In the genomic region with DNA sequence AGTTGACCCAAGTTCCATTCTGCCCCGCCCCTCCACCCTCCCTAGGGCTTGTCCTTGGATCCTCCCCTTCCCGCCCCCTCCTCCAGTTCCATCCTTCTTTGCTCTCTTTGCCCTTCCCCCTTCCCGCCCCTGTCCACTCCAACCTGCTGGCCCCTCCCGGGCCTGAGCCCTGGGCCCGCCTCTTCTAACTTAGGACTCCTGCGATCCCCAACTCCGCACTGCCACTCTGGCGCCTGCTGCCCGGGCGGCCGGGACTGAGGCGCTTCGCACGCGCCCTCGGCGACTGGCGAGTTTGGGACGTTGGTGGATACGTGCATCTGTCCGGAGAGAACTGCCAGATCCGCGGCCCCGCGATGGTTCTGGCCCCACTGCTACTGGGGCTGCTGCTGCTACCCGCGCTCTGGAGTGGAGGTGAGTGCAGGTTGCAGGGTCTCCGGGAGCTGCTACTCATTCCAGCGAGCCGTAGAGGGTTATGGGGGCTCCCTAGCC, we compare ENCODE assay signal across 8 mouse cellular contexts. TPM values are rescaled to one million over a fixed set of nuclear protein-coding genes. Genes with fewer than 3 reads are reported as not detected.
A peak's percentile ranks its signal among the peaks of the same experiment; 100 is the strongest.
DNase-seq lines count a peak whose midpoint lies in the region; ATAC-seq lines count a peak whose summit lies in the region.

Mertk (plus strand) TSS at position 264 of the 489 bp plus-strand sequence.

- WGBS in embryonic facial prominence, embryonic 13.5 days: under 1% methylated on average over 30 of the region's 30 CpGs
- WGBS in limb, embryonic 10.5 days: under 1% methylated on average over 30 of the region's 30 CpGs
- WGBS in midbrain, embryonic 10.5 days: under 1% methylated on average over 30 of the region's 30 CpGs

- H3K27ac ChIP-seq in embryonic facial prominence, embryonic 13.5 days: peak within 1 kb of the TSS; percentile 95
- peak within 1 kb of the TSS; percentile 92 for H3K27ac ChIP-seq in limb, embryonic 10.5 days
- peak within 1 kb of the TSS; percentile 84 for H3K27ac ChIP-seq in midbrain, embryonic 10.5 days (replicated peaks)

- H3K4me1 ChIP-seq in embryonic facial prominence, embryonic 13.5 days: peaks cover 25% of the 10 kb centered on the region
- peaks cover 24% of the 10 kb centered on the region for H3K4me1 ChIP-seq in limb, embryonic 10.5 days
- peaks cover 24% of the 10 kb centered on the region for H3K4me1 ChIP-seq in midbrain, embryonic 10.5 days

- peak within 1 kb of the TSS; percentile 72 for H3K4me3 ChIP-seq in embryonic facial prominence, embryonic 13.5 days
- peak within 1 kb of the TSS; percentile 76 for H3K4me3 ChIP-seq in limb, embryonic 10.5 days
- H3K4me3 ChIP-seq in midbrain, embryonic 10.5 days: peak within 1 kb of the TSS; percentile 64

- H3K27me3 ChIP-seq in embryonic facial prominence, embryonic 13.5 days: no peaks in the 10 kb centered on the region
- no peaks in the 10 kb centered on the region for H3K27me3 ChIP-seq in limb, embryonic 10.5 days (ENCODE audit: low read depth, poor library complexity, severe bottlenecking)
- peaks cover 15% of the 10 kb centered on the region for H3K27me3 ChIP-seq in midbrain, embryonic 10.5 days (ENCODE audit: low read depth, poor library complexity, severe bottlenecking)

- H3K36me3 ChIP-seq in embryonic facial prominence, embryonic 13.5 days: peaks cover 9% of the 10 kb centered on the region; the same call in 1 of the 2 replicates
- peaks cover 33% of the 10 kb centered on the region for H3K36me3 ChIP-seq in limb, embryonic 10.5 days
- H3K36me3 ChIP-seq in midbrain, embryonic 10.5 days: no peaks in the 10 kb centered on the region

- peak; percentile 92 for ATAC-seq in embryonic facial prominence, embryonic 13.5 days (ENCODE audit: insufficient number of reproducible peaks, insufficient read depth, low FRiP score, low TSS enrichment, low read depth)

- H3K9me3 ChIP-seq in embryonic facial prominence, embryonic 13.5 days: no peaks in the 10 kb centered on the region
- no peaks in the 10 kb centered on the region for H3K9me3 ChIP-seq in limb, embryonic 10.5 days (replicated peaks)
- no peaks in the 10 kb centered on the region for H3K9me3 ChIP-seq in midbrain, embryonic 10.5 days (replicated peaks)

- H3K9ac ChIP-seq in embryonic facial prominence, embryonic 13.5 days: peak within 1 kb of the TSS; percentile 85

- DNase-seq in thymus, adult 18-20 months: peak; percentile 19 to 29
- no peak for DNase-seq in thymus, postnatal 10 days (ENCODE audit: low spot score in 2 of 2)
- peak; percentile 88 for DNase-seq in heart, adult 8-10 months (ENCODE audit: low spot score)
- DNase-seq in kidney, adult 8-10 months: peak; percentile 96 to 97
- DNase-seq in limb, embryonic 10.5 days (ENCODE audit: low spot score): peak; percentile 91
- DNase-seq in midbrain, embryonic 10.5 days (ENCODE audit: low spot score): peak; percentile 87
- peak; percentile 11 to 48 for DNase-seq in spleen, postnatal 10 days (ENCODE audit: low spot score in 2 of 2)

- peak within 1 kb of the TSS; percentile 70 for H3K4me2 ChIP-seq in embryonic facial prominence, embryonic 13.5 days

RNA-seq across cellular contexts. Expression of gene Mertk, which starts in this region (rescaled TPM):
- polyA plus RNA-seq in embryonic facial prominence, embryonic 13.5 days (2015; fragmentation: Nextera tagmentation; extraction: Ambion mirVana): 12.1 and 15.4 TPM in 2 replicates
- total RNA-seq in heart, adult 8-10 months (2022): 1 to 10 TPM; 4.4 to 5.3 (median 4.5) TPM
- polyA plus RNA-seq in limb, embryonic 10.5 days (2016; fragmentation: Nextera tagmentation; extraction: Ambion mirVana): 14.5 and 22.3 TPM in 2 replicates
- 3.1 and 3.7 TPM in 2 replicates for polyA plus RNA-seq in midbrain, embryonic 10.5 days (2016; fragmentation: Nextera tagmentation; extraction: Ambion mirVana)

Comparison
In these comparisons a context has a peak if more than half of its experiments do, and no peak if none do; other contexts are left out.
1. DNase-seq: peak in thymus, adult 18-20 months (2 of 2), heart, adult 8-10 months (single experiment), kidney, adult 8-10 months (2 of 2), limb, embryonic 10.5 days (single experiment), midbrain, embryonic 10.5 days (single experiment) and spleen, postnatal 10 days (2 of 2); none in thymus, postnatal 10 days (0 of 2).
2. Peak in every context shown above with its lines, with median percentiles within 50 percentile points of each other: H3K27ac ChIP-seq and H3K4me3 ChIP-seq.